Mouse (Mus musculus) layer of hippocampus, adult 8-10 months (tissue): ENCODE measurements around the gene Tgfb1. TPM values are rescaled to one million over a fixed set of nuclear protein-coding genes. Genes with fewer than 3 reads are reported as not detected.
A peak's percentile ranks its signal among the peaks of the same experiment; 100 is the strongest.

Experiments used
- DNase-seq, 2 experiments: peaks; one replicate each; pipeline ENCODE4 v3.0.0; 2022; ENCODE audit warnings: low spot score in 2 of 2
- total RNA-seq, 4 experiments: library from RNA; stranded (reverse); gene quantifications; 2 replicates each; pipeline ENCODE4 v1.2.4; 2022

Gene Tgfb1
- total RNA-seq, 4 experiments from 2014 or later = 7.2 to 26.4 (median 15.7) TPM

GRCm38 (mm10) chr7:25675405-25675804 is 11.4 kb upstream of the Tgfb1 start:
- no peak for DNase-seq

DNA sequence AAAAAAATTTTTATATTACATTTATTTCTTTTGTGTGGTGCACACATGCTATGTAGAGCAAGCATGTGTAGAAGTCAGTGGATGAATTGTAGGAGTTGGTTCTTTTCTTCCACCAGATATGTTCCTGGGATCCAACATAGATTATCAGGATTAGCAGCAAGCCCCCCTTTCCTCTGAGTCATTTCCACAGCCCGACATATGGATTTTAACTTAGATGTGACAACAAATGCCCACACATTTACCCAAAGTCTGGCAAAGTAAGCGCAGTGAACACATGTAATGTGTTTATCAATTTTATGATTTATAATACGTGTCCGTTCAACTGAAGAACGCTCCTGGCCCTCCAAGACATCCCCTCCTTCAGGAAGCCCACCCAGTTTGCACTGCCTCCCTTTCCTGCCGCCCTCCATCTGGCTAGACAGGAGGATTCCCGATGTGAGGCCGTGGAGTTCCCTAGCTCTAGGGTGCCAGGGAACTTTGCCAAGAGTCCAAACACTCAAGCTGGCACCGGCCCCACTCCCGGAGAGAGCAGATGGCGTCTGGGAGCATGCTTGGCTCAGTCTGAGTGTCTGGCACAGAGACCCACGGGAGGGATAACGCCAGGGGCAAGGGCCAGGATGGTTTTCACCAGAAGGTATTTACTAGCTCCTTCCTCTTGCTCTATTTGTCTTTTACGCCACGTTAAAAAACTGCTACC is 10.6 kb upstream of the Tgfb1 start:
- peak; percentile 87 to 96 for DNase-seq

DNA sequence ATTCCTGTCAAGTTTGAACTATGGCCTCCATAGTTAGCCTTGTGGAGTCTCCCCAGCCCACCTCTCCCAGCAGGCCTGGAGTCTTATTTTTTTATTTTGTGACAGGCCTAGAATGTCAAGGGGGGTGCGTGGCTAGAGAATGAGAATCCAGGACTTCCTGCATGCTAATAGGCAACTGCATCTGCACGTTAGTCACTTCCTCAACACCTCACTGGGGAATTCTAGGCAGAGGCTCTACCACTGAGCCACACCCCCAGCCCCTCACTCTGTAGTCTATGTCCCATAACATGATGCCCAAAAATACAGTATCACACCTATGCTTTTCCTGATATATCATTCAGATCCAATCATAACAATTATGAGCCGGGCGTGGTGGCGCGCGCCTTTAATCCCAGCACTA is 9.8 kb upstream of the Tgfb1 start:
- no peak for DNase-seq

DNA sequence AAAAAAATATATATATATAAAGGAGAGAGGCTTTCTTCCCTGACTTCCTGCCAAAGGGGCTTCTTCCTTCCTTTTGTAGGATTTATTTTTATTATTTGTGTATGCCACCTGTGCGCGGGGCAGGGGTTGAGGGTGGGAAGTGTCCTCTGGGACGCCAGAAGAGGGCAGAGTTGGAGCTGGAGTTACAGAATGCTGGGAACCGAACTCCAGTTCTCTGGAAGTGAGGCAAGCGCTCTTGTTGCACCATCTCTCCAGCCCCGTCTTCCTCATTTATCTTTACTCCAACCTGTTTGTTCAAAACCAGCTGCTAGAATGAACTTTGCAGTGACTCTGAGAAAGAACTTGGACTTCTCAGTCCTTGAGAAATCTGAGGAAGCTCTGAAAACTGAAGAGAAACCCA is 6.8 kb upstream of the Tgfb1 start:
- no peak for DNase-seq

DNA sequence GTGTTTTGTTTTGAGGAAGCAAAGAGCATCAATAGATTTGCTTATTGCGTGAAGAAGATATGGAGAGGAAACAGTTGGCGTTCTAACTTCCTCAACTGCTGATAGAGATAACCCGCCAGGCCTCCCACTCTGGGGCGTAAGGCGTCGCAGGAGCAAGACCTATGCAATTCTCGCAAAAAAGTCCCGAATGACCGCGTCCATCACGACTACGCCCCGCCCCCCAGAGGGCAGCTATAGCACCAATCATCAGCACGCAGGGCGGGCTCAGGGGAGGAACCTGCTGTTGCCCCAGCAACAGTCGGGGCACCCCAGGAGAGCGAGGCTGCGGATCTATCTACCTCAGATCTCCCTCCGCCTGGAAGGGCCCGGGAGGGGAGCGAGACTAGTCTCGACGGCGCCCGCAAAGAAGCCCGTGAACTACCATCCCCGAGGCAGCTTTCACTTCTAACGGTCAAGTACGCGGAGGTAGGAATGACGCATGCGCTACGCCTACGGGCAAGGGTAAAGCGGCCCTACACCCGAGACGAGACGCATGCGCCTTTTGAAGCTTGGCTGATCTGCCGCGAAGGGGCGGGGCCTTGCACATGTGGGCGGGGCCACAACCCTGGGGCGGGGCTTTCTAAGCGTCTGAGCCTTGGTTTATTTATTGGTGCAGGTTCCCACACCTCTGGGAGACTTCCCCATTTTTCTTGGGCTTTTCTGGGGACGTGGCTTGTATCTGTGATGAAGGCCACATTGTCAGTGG is 6.1 kb upstream of the Tgfb1 start, which contains the start of gene B9d2:
Gene B9d2 (plus strand): TSS at position 267 of the 745 bp plus-strand sequence.
- DNase-seq = peak; percentile 92 to 94

DNA sequence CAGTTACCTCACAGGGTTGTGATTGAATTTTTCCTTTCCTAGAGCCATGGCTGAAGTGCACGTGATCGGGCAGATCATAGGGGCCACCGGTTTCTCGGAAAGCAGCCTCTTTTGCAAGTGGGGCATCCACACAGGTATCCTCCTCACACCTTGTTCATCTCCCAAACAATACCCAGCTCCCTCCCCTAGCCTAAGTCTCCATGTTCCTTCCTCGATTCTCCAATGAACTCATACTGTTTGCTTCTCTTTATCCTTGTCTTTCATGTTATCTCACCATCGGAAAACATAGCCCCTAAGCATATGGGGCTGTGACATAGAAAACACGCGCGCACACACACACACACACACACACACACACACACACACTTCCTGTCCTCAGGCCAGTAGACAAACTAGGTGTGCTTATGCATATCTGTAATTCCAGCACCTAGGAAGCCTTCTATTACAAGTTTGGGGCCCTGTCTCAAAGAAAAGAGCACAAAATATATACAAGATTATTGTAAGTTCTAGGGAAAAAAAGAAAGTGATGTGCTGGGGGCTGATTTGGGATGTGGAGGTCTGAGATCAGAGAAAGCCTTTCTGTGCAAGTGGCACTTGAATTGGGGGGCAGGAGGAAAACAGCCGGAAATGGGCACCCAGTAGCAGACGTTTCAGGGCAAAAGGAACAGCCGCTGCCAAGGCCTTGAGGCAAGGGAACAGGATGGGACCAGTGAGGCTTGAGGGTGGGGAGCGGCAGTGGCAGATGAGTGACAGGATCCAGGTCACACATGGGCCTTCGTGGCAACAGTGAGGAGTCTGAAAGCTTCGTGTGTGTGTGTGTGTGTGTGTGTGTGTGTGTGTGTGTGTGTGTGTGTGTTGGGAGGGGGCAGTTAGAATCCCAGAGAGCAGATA is 5.2 kb upstream of the Tgfb1 start:
- no peak for DNase-seq

DNA sequence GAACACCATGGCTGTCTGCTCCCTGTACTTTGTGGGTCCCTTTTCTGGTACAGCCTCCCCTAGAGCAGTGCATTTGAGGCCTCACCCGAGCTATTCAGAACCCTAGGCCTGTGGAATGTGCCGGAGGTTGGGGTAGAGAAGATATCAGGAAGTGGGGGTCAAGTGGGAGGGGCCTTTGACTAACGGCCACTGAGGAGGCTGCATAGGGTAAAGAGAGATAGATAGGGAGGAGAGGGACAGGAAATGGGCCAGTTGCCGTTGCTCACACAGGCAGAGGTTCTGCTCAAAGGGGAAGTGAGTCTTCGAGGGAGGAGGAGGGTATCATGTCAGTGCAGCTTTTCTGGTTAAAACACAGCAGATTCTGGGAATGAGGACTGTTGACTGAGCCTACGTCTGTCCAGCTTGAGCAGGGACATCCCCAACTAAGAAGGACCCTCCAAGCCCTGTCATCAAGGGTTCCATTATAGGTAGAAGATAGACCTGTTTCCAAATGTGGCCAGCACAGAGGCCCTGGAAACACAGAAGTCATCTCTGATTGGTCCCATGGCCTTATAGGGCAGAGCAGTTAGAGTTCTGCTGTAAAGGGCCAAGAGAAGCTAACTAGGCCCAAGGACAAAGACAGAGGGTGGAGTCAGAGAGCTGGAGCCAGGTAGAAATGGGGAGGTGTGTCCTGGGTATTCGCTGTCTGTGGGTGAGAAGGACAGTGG is 3.2 kb upstream of the Tgfb1 start:
- no peak for DNase-seq

GRCm38 (mm10) chr7:25684659-25685058 is 2.1 kb upstream of the Tgfb1 start:
- DNase-seq = no peak

- no peak for DNase-seq
Measured at GRCm38 (mm10) chr7:25685926-25686470, 804 bp upstream of the Tgfb1 start.

GRCm38 (mm10) chr7:25687811-25688401 is 1.1 kb downstream of the Tgfb1 start:
- no peak for DNase-seq

DNA sequence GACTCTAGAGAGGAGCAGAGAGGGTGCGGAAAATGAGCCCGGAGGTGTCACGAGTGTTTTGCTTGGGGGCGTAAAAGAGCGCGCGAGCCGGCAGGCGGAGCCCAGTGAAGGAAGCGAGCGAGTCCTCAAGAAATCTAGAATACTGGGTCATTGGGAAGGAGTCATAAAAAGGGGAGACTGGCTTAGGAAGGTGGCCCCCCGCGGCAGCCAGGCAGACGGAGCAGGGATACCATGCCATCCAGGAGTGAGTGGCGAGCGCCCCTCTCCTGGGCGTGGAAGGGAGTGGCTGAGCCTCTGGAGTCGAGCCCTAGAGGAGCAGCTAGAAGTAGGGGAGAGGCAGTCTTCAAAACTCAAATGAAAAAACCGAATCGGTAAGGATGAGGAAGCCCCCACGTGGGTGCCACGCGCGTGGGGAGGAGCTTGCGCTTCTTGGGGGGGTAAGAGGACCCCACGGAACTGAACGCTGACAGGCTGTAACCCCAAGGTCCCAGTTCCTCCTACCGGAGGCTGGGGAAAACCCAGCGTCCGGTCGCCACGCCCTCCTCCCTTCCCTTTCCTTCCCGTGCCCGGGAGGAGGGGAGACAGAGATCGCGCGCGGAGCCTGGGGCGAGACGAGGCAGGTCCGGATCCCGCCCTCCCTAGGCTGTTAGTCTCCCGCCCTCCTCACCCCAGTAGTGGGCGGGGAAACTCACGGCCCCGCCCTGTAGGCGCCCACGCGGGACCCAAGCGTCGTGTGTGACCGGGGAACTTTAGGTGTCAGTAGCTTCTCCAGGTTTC is 2.2 kb downstream of the Tgfb1 start:
- no peak for DNase-seq

GRCm38 (mm10) chr7:25689603-25690021 is 2.8 kb downstream of the Tgfb1 start:
- no peak for DNase-seq

- no peak for DNase-seq
Measured at GRCm38 (mm10) chr7:25690051-25690450, 3.2 kb downstream of the Tgfb1 start.

DNA sequence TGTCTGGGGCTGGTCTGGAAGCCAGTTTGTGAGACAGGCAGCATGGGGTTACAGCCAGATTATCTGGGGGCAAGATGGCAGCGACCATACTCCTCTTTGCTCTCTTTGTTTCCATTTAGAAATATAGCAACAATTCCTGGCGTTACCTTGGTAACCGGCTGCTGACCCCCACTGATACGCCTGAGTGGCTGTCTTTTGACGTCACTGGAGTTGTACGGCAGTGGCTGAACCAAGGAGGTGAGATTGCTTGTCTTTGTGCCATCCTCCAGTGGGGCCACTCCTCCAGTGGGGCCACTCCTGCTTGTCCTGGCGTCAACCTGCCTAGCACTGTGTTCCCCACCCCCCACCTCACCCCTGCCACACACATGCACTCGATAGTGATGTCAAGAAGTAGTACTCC is 7.3 kb downstream of the Tgfb1 start:
- DNase-seq = no peak

- no peak for DNase-seq
Measured at GRCm38 (mm10) chr7:25699851-25700250, 13.0 kb downstream of the Tgfb1 start.

DNA sequence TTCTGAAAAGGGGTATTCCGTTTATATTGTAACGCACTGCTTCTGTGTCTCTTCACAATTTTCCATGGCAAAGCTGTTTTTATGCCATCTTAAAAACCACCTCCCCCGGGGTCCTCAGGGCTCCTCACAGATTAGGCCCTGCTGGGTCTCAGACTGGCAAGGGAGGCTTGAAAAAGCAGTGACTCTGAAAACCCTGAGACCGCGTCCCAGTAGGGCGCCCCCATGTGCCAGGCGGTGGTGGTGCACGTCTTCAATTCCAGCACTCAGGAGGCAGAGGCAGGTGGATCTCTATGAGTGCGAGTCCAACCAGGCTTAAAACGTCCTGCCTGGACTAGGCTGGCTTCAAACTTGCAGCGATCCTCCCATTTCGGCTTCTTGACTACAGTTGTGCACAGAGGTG is 13.9 kb downstream of the Tgfb1 start:
- no peak for DNase-seq

DNA sequence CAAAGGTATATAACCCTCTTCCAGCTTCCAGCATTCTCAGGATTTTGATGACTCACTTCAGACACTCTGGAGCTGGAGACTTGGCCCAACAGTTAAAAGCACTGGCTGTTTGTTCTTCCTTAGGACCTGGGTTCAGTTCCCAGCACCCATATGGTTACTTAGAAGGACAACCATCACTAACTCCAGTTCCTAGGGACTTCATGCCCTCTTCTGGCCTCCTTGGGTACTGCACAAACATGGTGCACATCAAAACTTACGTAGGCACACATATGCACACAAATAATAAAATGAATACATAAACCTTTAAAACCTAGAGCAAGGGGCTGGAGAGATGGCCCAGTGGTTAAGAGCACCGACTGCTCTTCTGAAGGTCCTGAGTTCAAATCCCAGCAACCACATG is 15.5 kb downstream of the Tgfb1 start:
- no peak for DNase-seq

GRCm38 (mm10) chr7:25703793-25704494 is 17.1 kb downstream of the Tgfb1 start:
- no peak for DNase-seq

- no peak for DNase-seq
Measured at GRCm38 (mm10) chr7:25704716-25705364, 18.0 kb downstream of the Tgfb1 start.
